Mouse (Mus musculus): ENCODE data around the gene C2cd2l. TPM values are rescaled to one million over a fixed set of nuclear protein-coding genes. Genes with fewer than 3 reads are reported as not detected.
"Not testable (repeated sequence)": the region's sequence is repeated elsewhere in the genome, so short reads cannot be mapped to it uniquely, and the experiment has no call there.

The C2cd2l gene
- polyA plus RNA-seq, 1 experiment, result 51.5 TPM

GRCm38 (mm10) chr9:44313476-44314256 is 6.4 kb downstream of the C2cd2l start:
- DNase-seq (ENCODE audit: low read depth), result no peak

DNA sequence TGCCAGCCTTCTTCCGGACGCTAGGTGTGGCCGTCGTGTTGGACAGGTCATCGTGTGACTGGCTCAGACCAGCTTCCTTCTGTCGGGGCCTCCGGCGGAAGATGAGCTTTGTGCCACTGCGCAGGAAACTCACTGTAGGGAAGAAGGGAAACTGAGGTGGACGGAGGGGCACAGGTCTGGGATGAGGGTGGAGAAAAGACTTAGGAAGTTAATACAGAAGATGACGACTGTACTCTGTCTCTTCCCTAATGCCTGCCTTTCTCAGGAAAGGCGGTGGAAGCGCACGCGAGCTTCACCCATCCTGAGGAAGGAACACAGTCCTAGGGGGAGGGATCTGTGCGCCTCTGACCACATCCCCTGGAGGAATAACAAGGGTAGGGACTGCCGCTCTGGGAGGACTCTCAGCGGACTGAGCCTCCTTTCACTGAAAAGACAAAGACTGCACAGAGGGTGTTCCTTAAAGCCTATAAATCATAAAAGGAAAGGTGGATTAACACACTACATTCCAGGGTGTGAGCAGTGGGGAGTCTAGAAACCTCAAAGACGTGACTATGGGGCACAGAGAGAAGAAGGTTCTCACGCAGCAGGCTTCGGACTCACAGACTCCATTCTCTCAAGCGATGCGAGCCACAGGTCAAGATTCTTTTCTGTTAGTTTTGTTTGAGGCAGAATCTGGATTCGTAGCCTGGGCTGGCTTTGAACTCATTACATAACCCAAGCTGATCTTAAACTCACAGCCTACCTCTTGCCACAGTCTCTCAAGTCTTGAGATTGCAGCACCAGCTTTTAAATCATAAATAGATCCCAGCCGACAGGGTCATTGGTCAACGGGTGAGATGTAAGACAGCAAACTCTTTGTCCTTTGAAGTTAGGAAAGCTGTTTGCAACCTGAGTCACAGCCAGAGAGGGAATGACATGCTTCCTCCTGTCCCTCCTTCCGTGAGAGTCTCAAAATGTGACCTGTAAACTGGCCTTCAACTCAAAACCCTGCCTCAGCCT is 8.7 kb downstream of the C2cd2l start:
- no peak for DNase-seq (ENCODE audit: low read depth)

- no peak for DNase-seq (ENCODE audit: low read depth)
Measured at GRCm38 (mm10) chr9:44310750-44311135, 9.3 kb downstream of the C2cd2l start.

GRCm38 (mm10) chr9:44309756-44310155 is 10.3 kb downstream of the C2cd2l start:
- DNase-seq (ENCODE audit: low read depth), result no peak

GRCm38 (mm10) chr9:44307248-44307647 is 12.8 kb downstream of the C2cd2l start:
- DNase-seq (ENCODE audit: low read depth), result no peak

- DNase-seq (ENCODE audit: low read depth), result no peak
Measured at GRCm38 (mm10) chr9:44306532-44306931, 13.6 kb downstream of the C2cd2l start.

DNA sequence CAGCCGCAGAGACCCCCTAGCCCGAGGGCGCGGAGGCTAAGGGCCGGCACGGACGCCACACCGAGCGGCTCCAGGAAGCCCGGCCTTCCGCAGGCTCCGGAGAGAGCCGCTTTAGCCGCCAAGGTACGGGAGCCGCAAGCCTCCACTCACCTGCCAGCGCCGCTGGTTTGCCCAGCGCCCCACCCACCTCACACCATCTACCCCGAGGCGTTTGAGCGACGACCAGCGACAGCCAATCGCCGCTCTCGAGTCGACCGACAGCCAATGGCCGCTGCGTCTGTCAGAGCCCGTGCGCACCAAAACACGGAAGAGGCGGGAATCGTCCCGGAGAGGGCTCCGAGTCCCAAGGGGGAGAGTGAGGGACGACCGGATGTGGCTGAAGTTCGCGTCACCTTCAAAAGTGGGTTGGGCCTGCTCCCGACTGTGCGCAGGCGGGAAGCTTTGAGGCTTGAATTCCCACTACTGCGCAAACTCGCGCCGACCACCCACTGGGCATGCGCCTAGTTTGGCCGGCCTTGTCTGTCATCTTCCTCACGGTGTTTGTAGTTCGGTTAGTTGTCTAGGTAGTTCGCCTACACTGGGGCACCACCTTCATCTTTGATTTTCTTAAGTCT is 14.5 kb downstream of the C2cd2l start, which contains the start of gene Hinfp:
Hinfp (minus strand) TSS at position 206 of the 614 bp plus-strand sequence.
- DNase-seq (ENCODE audit: low read depth), result peak; percentile 86

- DNase-seq (ENCODE audit: low read depth), result not testable (repeated sequence)
Measured at GRCm38 (mm10) chr9:44300001-44300400, 20.1 kb downstream of the C2cd2l start.

- DNase-seq (ENCODE audit: low read depth), result no peak
Measured at GRCm38 (mm10) chr9:44292490-44292889, 27.6 kb downstream of the C2cd2l start.

- DNase-seq (ENCODE audit: low read depth), result no peak
Measured at GRCm38 (mm10) chr9:44288959-44289291, 31.2 kb downstream of the C2cd2l start.

DNA sequence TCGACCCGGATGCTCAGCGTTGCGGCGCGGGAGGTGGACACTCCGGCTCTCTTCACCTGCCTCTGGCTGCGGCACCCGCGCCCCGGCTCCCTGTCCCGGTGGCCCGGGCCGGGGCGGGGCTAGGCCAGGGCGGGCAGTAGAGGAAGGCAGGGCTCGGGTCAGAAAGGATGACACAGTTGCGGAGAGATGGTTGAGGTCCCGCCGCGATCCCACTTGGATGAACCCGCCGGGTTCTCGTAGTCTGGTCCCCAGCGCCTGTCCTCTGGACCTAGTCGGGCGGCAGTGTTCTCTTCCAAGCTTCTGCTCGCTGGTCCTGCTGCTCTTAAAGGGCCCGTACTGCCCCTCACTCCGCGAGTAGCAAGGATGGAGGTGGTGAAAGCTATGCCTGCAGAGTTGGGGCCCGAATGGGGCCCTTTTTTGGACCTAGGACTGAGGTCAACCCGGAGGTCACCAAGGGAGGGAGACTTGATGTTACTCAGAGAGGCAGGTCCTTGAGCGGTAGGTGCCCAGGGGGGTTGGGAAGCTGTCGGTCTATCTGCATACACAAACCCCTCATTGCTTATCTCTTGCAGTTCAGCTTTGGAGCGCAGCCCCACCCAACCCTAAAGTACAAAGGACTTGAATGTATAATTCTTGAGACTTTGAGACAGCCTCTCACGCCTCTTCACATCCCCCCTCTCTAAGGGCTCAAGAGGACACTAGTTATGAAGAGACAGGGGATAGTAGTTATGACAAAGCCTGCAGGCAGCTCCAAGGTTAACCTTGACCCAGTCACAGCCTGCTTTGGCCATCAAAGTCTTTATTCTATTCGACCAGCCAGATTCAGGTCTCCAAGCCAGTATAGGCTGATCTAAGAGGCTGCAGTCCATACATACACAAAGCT is 31.8 kb downstream of the C2cd2l start, which contains the start of gene Abcg4:
Abcg4 (minus strand) TSS at position 540 of the 883 bp plus-strand sequence.
- DNase-seq (ENCODE audit: low read depth), result no peak

- DNase-seq (ENCODE audit: low read depth), result no peak
Measured at GRCm38 (mm10) chr9:44287401-44288075, 32.5 kb downstream of the C2cd2l start.

GRCm38 (mm10) chr9:44287003-44287400 is 33.1 kb downstream of the C2cd2l start:
- DNase-seq (ENCODE audit: low read depth), result no peak

DNA sequence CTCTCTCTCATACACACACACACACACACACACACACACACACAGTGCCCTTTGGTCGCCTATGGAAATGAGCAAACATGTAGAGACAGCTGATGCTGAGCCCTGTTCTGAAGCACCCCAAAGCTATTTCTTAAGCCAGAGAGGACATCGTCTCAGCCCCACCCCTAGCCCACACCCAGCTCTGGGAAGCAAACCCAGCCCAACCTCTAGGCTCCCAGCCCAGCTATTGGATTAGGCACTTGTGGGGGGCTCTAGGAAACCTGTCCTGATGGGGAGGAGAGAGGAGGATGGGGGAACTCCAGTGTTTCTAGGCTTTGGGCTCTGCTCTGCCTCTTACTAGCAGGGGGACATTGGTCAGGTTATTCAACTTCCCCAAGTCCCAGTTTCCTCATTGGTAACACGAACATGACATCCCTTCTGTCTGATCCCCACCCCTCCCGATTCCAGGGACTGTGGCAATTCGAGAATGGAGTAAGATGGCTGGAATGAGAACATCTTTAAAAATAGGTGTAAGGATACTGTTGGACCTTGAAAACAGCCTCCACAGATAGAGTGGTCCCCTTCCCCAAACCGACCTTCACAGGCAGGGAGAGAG is 33.7 kb downstream of the C2cd2l start:
- DNase-seq (ENCODE audit: low read depth), result no peak

DNA sequence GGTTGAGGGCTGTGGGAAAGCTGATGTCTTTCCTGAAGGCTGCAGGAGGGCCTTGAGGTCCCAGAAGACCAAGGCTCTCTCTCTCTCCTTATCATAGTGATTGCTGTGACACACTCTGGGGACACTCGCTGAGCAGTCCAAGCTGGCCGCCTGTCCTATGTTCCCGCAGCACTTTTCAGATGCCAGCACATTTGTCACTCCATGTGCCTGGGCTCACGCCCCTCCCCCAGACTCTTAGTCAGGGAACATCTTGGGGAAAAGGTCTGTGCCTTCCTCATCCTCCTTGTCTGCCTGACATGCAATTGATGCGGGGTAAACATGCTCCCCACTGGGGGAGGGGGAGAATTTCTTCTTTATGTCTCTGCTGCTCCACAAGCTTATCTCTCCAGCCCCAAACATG is 36.9 kb downstream of the C2cd2l start:
- DNase-seq (ENCODE audit: low read depth), result no peak

GRCm38 (mm10) chr9:44269973-44270372 is 50.1 kb downstream of the C2cd2l start:
- no peak for DNase-seq (ENCODE audit: low read depth)

- DNase-seq (ENCODE audit: low read depth), result no peak
Measured at GRCm38 (mm10) chr9:44269077-44269476, 51.0 kb downstream of the C2cd2l start.

DNA sequence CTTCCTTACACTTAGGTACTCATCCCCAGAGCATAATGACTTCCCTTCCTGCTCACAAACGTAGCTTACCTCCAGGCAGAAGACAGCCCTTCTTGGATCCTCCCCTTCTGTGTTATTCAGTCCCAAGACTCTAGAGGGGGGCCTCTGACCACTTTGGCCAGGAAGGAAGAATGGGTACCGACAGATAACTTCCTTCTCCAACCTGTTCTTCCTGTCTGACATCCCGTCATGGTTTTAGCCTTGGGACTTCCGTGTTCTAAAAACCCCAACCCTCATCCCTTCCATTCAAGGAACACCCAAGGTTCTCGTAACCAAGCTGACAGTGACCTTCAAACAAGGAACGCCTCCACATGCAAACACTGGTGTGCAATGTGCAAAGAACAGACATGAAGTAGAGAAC is 51.7 kb downstream of the C2cd2l start, which contains the start of gene Nlrx1:
Nlrx1 (minus strand) TSS at position 168 of the 400 bp plus-strand sequence.
- peak; percentile 66 for DNase-seq (ENCODE audit: low read depth)

DNA sequence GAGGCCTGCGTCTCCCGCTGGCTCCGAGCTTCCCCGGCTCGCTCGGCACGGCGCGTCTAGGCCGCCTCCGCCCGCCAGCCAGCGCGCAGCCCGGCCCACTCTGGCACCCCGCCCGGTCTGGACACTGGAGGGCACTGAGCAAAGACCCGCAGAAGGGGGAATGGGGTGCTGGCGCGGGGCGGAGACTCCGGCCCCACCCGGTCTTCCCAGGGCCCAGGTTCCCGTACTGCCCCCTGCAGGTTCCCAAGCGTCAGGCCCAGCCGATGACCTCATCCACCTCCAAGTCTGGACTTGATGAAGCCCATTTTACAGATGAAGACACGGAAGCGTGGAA is 52.1 kb downstream of the C2cd2l start:
- no peak for DNase-seq (ENCODE audit: low read depth)

Data from gonadal fat pad, adult 2 months (tissue).